Mouse (Mus musculus): ENCODE data around the gene Ackr4. TPM values are rescaled to one million over a fixed set of nuclear protein-coding genes. Genes with fewer than 3 reads are reported as not detected.

Ackr4 gene
- polyA plus RNA-seq, 1 experiment from 2014 or later: 1.1 TPM

GRCm38 (mm10) chr9:104034231-104034630 lies 92.5 kb downstream of the Ackr4 start:
- 72% methylated on average over 8 of the region's 8 CpGs for WGBS
- H3K9me3 ChIP-seq (ENCODE audit: control insufficient read depth, low read depth, low read length): no peaks in the 10 kb centered on the region
- no peak overlapping the region for H3K4me2 ChIP-seq (replicated peaks; ENCODE audit: low read depth, low read length)
- peaks cover 8% of the 10 kb centered on the region for H3K36me3 ChIP-seq (ENCODE audit: control insufficient read depth, insufficient read depth, low read length)
- no peak overlapping the region for H3K27ac ChIP-seq (ENCODE audit: low read length)
- H3K27me3 ChIP-seq (ENCODE audit: control insufficient read depth, insufficient read depth, low read length): no peaks in the 10 kb centered on the region
- no peak overlapping the region for H3K9ac ChIP-seq (replicated peaks; ENCODE audit: low read depth, low read length)
- H3K4me1 ChIP-seq (ENCODE audit: control insufficient read depth, insufficient read depth, low read length): no peaks in the 10 kb centered on the region
- no peak overlapping the region for H3K4me3 ChIP-seq (ENCODE audit: low read depth, low read length)
- no peak for ATAC-seq (ENCODE audit: insufficient number of reproducible peaks, insufficient read depth, low FRiP score, low read depth)

Other genes starting within 250 kb of the Ackr4 start
- 7.3 and 8.7 TPM in 2 replicates for gene Nphp3, start 124.4 kb downstream of the Ackr4 start, polyA plus RNA-seq (2014; fragmentation: Nextera tagmentation; extraction: Ambion mirVana)
- not detected in 2 replicates for gene Gm28305, start 86.3 kb downstream of the Ackr4 start, polyA plus RNA-seq (2014; fragmentation: Nextera tagmentation; extraction: Ambion mirVana)
- 54.0 and 56.9 TPM in 2 replicates for gene Uba5, start 63.8 kb downstream of the Ackr4 start, polyA plus RNA-seq (2014; fragmentation: Nextera tagmentation; extraction: Ambion mirVana)
- 7.4 and 7.9 TPM in 2 replicates for gene Acad11, start 63.6 kb downstream of the Ackr4 start, polyA plus RNA-seq (2014; fragmentation: Nextera tagmentation; extraction: Ambion mirVana)
- gene Dnajc13, start 136.0 kb upstream of the Ackr4 start, polyA plus RNA-seq (2014; fragmentation: Nextera tagmentation; extraction: Ambion mirVana): 26.1 and 37.7 TPM in 2 replicates
- 0.75 and 0.97 TPM in 2 replicates for gene Acpp, start 210.8 kb upstream of the Ackr4 start, polyA plus RNA-seq (2014; fragmentation: Nextera tagmentation; extraction: Ambion mirVana)

All from stomach, embryonic 14.5 days (tissue).